Comparison of ENCODE assay signal across 8 mouse cellular contexts in genomic region chr11:75290566-75291271, GRCm38 (mm10). TPM values are rescaled to one million over a fixed set of nuclear protein-coding genes. Genes with fewer than 3 reads are reported as not detected.
DNase-seq lines count a peak whose midpoint lies in the region; ATAC-seq and TF ChIP-seq lines count a peak whose summit lies in the region.

No protein-coding gene starts in this region.

- 17% methylated on average over 6 of the region's 6 CpGs for WGBS in hindbrain, embryonic 16.5 days

- peak; percentile 58 for ATAC-seq in hindbrain, embryonic 16.5 days

- no peak overlapping the region for H3K27ac ChIP-seq in gastrocnemius, adult 2 months
- H3K27ac ChIP-seq in hindbrain, embryonic 16.5 days (ENCODE audit: low read depth, low read length): peak overlapping the region; percentile 45; the same call in 1 of the 2 replicates

- peak; percentile 97 for TF ChIP-seq CTCF in gastrocnemius, adult 2 months (IDR thresholded peaks at IDR 0.05)

- H3K4me2 ChIP-seq in hindbrain, embryonic 16.5 days (ENCODE audit: low read length): 0 out of 2 replicates have a peak overlapping the region, but pooled peaks have one; percentile 11

- H3K4me3 ChIP-seq in gastrocnemius, adult 2 months: no peak overlapping the region
- no peak overlapping the region for H3K4me3 ChIP-seq in hindbrain, embryonic 16.5 days (ENCODE audit: low read length)

- intact Hi-C loops in gastrocnemius, adult 2 months (cut with DNase I): loop anchor here (1.0 to 10.0 kb wide), 4 partner anchors 98 to 346 kb away; partner anchors contain the start of gene Ovca2

- H3K9ac ChIP-seq in hindbrain, embryonic 16.5 days (ENCODE audit: low read depth, low read length): no peak overlapping the region

- H3K9me3 ChIP-seq in hindbrain, embryonic 16.5 days (ENCODE audit: control insufficient read depth, low read length): no peaks in the 10 kb centered on the region

- peaks cover 34% of the 10 kb centered on the region for H3K4me1 ChIP-seq in hindbrain, embryonic 16.5 days (ENCODE audit: control insufficient read depth, insufficient read depth, low read depth, low read length)

- peak; percentile 84 for DNase-seq in WW6 (ENCODE audit: low read depth, low spot score)
- peak; percentile 89 to 94 for DNase-seq in cerebellum, postnatal 4 days (ENCODE audit: low spot score in 2 of 2)
- peak; percentile 81 for DNase-seq in gastrocnemius, adult 2 months
- peak; percentile 89 for DNase-seq in left cerebral cortex, adult 11 months (ENCODE audit: low spot score)
- DNase-seq in mesoderm, embryonic 11.5 days (ENCODE audit: low read depth, low spot score): peak; percentile 92
- peak; percentile 83 to 90 for DNase-seq in right cerebral cortex, postnatal 36 days (ENCODE audit: low spot score in 2 of 2)
- DNase-seq in urinary bladder, postnatal 4 days (ENCODE audit: low spot score in 2 of 2): peak; percentile 75 to 83

- no peaks in the 10 kb centered on the region for H3K36me3 ChIP-seq in hindbrain, embryonic 16.5 days (ENCODE audit: control insufficient read depth, insufficient read depth, low read length)

- no peaks in the 10 kb centered on the region for H3K27me3 ChIP-seq in hindbrain, embryonic 16.5 days (replicated peaks; ENCODE audit: control insufficient read depth, insufficient read depth, low read length)

RNA-seq across cellular contexts. Expression of gene Rpa1, which starts 57.4 kb away (rescaled TPM):
- 10 to 100 TPM; 60.4 to 62.5 TPM for total RNA-seq in gastrocnemius, adult 2 months (2021)
- polyA plus RNA-seq in hindbrain, embryonic 16.5 days (2015; fragmentation: Nextera tagmentation; extraction: Ambion mirVana): 50.8 and 69.0 TPM in 2 replicates

RNA-seq across cellular contexts. Expression of gene Smyd4, which starts 57.5 kb away (rescaled TPM):
- 1 to 10 TPM; 4.0 to 4.3 TPM for total RNA-seq in gastrocnemius, adult 2 months (2021)
- polyA plus RNA-seq in hindbrain, embryonic 16.5 days (2015; fragmentation: Nextera tagmentation; extraction: Ambion mirVana): 17.5 and 18.8 TPM in 2 replicates
